Mouse (Mus musculus) cerebellum, adult 2 months (tissue): ENCODE data around the gene Zfhx2. TPM values are rescaled to one million over a fixed set of nuclear protein-coding genes. Genes with fewer than 3 reads are reported as not detected.

Source experiments
- DNase-seq, 2 experiments: peaks; one replicate each; pipeline ENCODE4 v3.0.0; 2021
- H3K27ac ChIP-seq: fragments of 200-500 bp; 2 replicates; pipeline ENCODE4 v1.5.1; 2012; ENCODE audit warnings: low read length, control low read depth, inconsistent platforms; ENCODE audit not compliant: insufficient read depth
- H3K27me3 ChIP-seq: fragments of 200-500 bp; 2 replicates; pipeline ENCODE4 v1.6.1; 2012; ENCODE audit warnings: inconsistent platforms, mild to moderate bottlenecking, low read length, moderate library complexity; ENCODE audit not compliant: control insufficient read depth, insufficient read depth
- H3K4me1 ChIP-seq: fragments of 200-500 bp; 2 replicates; pipeline ENCODE4 v1.6.1; 2011; ENCODE audit warnings: low read length; ENCODE audit not compliant: control insufficient read depth, insufficient read depth
- H3K4me3 ChIP-seq: fragments of 200-500 bp; replicated peaks from 2 replicates; pipeline ENCODE3; 2011; ENCODE audit warnings: mild to moderate bottlenecking, low read depth, low read length, control low read depth; ENCODE audit not compliant: insufficient read depth
- CTCF ChIP-seq: fragments of 200-500 bp; IDR thresholded peaks from 2 replicates; pipeline ENCODE4 v1.5.1; 2011; ENCODE audit warnings: low read depth, mild to moderate bottlenecking, control low read depth, low read length, moderate library complexity, borderline replicate concordance; ENCODE audit not compliant: insufficient read depth
- POLR2A ChIP-seq: fragments of 200-500 bp; IDR thresholded peaks from 2 replicates; pipeline ENCODE4 v1.6.1; 2011; ENCODE audit warnings: low read length, control low read depth, borderline replicate concordance; ENCODE audit not compliant: insufficient read depth
- WGBS: fragments of 180-500 bp; shearing (Covaris S2); methylation state at CpG from one replicate; pipeline ENCODE4 v1.1.7; 2018; 5-methylcytosine and 5-hydroxymethylcytosine counted together
- polyA plus RNA-seq: library from polyadenylated mRNA; depleted of rRNA; stranded (reverse); fragments of >200 nt; gene quantifications from 2 replicates; pipeline ENCODE4 v1.2.3, GENCODE M21; 2012

Zfhx2 gene
- polyA plus RNA-seq, 1 experiment, result 10.7 TPM

- TF ChIP-seq POLR2A (no peak), CTCF (no peak)
- H3K4me1 ChIP-seq, result peaks cover 63% of the 10 kb centered on the region
- no peak overlapping the region for H3K4me3 ChIP-seq
- H3K27ac ChIP-seq, result 0 out of 2 replicates have a peak overlapping the region, but pooled peaks have one; percentile 35
- 39% methylated on average over 19 of the region's 19 CpGs for WGBS
- DNase-seq, result no peak
- H3K27me3 ChIP-seq, result no peaks in the 10 kb centered on the region
These were observed 20.4 kb downstream of the Zfhx2 start for GRCm38 (mm10) chr14:55071756-55072155.

DNA sequence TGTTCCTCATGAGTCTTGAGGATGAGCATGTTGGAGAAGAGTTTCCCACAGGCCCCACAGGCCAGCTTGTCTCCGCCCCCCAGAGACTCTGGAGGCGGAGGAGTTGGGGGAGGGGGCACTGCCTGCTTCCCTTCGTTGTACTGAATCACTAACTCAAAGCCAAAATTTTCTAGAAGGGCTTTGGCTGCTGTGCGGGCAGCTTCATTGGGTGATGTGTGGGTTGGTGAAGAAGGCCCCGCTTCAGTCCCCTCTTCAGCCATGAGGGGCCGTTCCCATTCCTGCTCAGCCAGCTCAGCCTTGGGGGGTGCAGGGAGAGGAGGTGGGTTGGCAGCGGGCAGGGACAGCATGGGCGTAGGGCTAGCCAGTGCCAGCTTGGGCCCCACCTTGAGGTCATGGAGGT, 26.1 kb downstream of the Zfhx2 start:
- Histone ChIP-seq H3K27ac (peak overlapping the region; percentile 95; the same call in 1 of the 2 replicates), H3K4me3 (no peak overlapping the region), H3K27me3 (no peaks in the 10 kb centered on the region), H3K4me1 (peaks cover 65% of the 10 kb centered on the region)
- DNase-seq, result peak; percentile 33 to 44
- WGBS, result 37% methylated on average over 8 of the region's 8 CpGs
- TF ChIP-seq CTCF (no peak), POLR2A (no peak)

DNA sequence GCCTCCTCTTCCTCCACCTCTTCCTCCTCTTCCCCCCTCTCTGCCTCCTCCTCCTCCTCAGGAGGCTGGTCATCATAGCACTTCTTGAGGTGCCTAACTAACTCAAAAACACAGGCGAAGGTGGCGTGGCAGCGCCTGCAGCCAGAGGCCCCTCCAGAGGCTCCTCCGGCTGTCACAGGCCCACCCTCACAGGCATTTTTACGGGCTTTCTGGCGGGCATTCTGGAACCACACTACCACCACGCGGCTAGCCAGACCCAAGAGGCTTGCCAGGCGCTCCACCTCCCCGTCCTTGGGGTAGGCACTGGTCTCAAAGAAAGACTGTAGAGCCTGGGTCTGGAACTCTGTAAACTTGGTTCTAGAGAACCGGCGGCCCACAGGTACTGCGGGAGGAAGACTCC, 26.7 kb downstream of the Zfhx2 start:
- H3K4me3 ChIP-seq, result peak overlapping the region; percentile 56
- TF ChIP-seq POLR2A, result no peak
- no peak for TF ChIP-seq CTCF
- WGBS, result 41% methylated on average over 13 of the region's 13 CpGs
- DNase-seq, result peak in 1 of 2 experiments; percentile 63
- H3K27me3 ChIP-seq, result no peaks in the 10 kb centered on the region
- H3K4me1 ChIP-seq, result peaks cover 64% of the 10 kb centered on the region
- H3K27ac ChIP-seq, result peak overlapping the region; percentile 95

- Histone ChIP-seq H3K27me3 (no peaks in the 10 kb centered on the region), H3K27ac (peak overlapping the region; percentile 95), H3K4me3 (peak overlapping the region; percentile 56), H3K4me1 (peaks cover 64% of the 10 kb centered on the region)
- no peak for TF ChIP-seq CTCF
- no peak; the same call in 1 of the 2 replicates for TF ChIP-seq POLR2A
- WGBS, result 21% methylated on average over 35 of the region's 35 CpGs
- DNase-seq, result peak; percentile 71 to 75
These were observed 27.4 kb downstream of the Zfhx2 start for GRCm38 (mm10) chr14:55064481-55065370.

GRCm38 (mm10) chr14:55063581-55064381, 28.3 kb downstream of the Zfhx2 start:
- DNase-seq, result peak; percentile 74 to 76
- 9% methylated on average over 22 of the region's 22 CpGs for WGBS
- no peaks in the 10 kb centered on the region for H3K27me3 ChIP-seq
- H3K27ac ChIP-seq, result peak overlapping the region; percentile 95
- H3K4me3 ChIP-seq, result peak overlapping the region; percentile 56
- no peak for TF ChIP-seq CTCF
- TF ChIP-seq POLR2A, result no peak
- peaks cover 65% of the 10 kb centered on the region for H3K4me1 ChIP-seq

DNA sequence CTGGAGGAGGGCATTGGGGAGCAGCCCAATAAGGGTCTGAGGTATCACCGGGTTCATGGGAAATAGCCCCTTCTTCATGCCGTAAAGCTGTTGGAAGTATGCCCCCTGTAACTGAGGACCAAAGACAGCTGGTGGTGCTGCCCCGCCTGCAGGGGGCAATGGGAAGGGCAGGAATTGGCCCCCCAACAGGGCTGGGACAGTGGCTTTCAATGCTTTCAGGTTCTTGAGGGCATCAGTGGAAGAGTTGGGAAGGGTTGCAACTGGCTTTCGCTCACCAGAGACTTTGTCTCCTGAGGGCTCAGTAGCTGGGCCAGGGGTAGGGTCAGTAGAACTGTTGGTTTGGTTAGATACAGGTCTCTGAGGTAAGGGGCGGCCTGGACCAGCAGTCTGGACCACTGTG, 29.0 kb downstream of the Zfhx2 start:
- peak in 1 of 2 experiments; percentile 35 for DNase-seq
- Histone ChIP-seq H3K4me1 (peaks cover 58% of the 10 kb centered on the region), H3K4me3 (peak overlapping the region; percentile 56), H3K27ac (peak overlapping the region; percentile 95), H3K27me3 (no peaks in the 10 kb centered on the region)
- WGBS, result 60% methylated on average over 5 of the region's 5 CpGs
- TF ChIP-seq CTCF, result no peak
- TF ChIP-seq POLR2A, result no peak

DNA sequence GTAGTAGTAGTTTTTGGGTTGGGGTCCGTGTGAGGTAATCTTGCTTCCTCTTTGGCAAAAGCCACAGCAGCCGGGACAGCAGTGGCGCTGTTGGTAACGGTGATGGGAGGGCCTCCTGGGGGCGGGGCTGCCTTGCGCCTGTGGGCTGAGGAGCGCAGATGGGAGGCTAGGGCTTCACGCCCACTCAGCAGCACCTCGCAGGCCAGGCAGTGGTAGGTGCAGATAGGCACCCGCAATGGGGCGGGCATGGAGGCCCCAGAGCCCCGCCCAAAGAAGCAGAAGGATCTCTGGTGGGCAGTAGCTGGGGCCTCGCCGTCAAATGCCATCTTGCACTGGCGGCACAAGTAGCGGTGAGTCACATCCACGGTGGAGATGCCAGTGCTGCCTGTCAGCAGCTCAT, 29.5 kb downstream of the Zfhx2 start:
- 8% methylated on average over 17 of the region's 17 CpGs for WGBS
- Histone ChIP-seq H3K27me3 (no peaks in the 10 kb centered on the region), H3K4me1 (peaks cover 53% of the 10 kb centered on the region), H3K27ac (peak overlapping the region; percentile 95), H3K4me3 (peak overlapping the region; percentile 56)
- peak; percentile 78 to 81 for DNase-seq
- TF ChIP-seq POLR2A (0 out of 2 replicates have a peak, but pooled peaks have one; percentile 24), CTCF (no peak)

GRCm38 (mm10) chr14:55061845-55062244, 30.3 kb downstream of the Zfhx2 start:
- Histone ChIP-seq H3K27me3 (no peaks in the 10 kb centered on the region), H3K4me1 (peaks cover 47% of the 10 kb centered on the region), H3K4me3 (no peak overlapping the region), H3K27ac (no peak overlapping the region)
- DNase-seq, result peak in 1 of 2 experiments; percentile 33
- no peak for TF ChIP-seq CTCF
- TF ChIP-seq POLR2A, result no peak
- WGBS, result 44% methylated on average over 7 of the region's 7 CpGs
